ENCODE assay signal across 14 mouse cellular contexts in the genomic region with DNA sequence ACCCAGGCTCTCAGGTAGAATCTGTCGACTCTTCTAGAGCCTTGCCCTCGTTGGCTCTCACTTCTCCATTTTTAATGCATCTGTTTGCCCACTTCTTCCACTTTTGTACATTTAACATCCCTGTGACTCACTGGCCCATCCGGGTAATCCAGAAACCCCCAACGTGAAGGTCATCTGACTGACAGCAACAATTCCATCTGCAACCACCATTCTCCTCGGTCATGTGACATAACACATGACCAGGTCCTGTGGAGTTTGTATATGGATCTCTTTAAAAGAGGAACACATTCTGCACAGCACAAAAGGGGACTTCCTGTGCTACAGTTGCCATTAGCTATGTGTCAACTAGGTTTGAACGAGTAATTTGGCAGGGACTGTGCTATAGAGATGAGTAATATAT. TPM values are rescaled to one million over a fixed set of nuclear protein-coding genes. Genes with fewer than 3 reads are reported as not detected.
DNase-seq lines count a peak whose midpoint lies in the region; ATAC-seq lines count a peak whose summit lies in the region.
"Had no signal": no experiment of that assay in that cellular context is flagged by ENCODE, and none has a peak within 500 bp of the region (broad histone marks: within the 10 kb centered on the region; RNA-seq: fewer than 3 reads in every experiment).

No protein-coding gene starts in this region.

- H3K36me3 ChIP-seq in heart, embryonic 11.5 days (ENCODE audit: control insufficient read depth, insufficient read depth, low read length) = no peaks in the 10 kb centered on the region

- no peak for ATAC-seq in heart, embryonic 11.5 days (replicated peaks; ENCODE audit: insufficient number of reproducible peaks, low FRiP score, low TSS enrichment)
- ATAC-seq in common myeloid progenitor, adult 5-6 weeks (replicated peaks; ENCODE audit: low read depth, poor library complexity, severe bottlenecking) = peak; percentile 73
- ATAC-seq in megakaryocyte, adult 5-6 weeks (ENCODE audit: poor library complexity, severe bottlenecking) = peak; percentile 76
- ATAC-seq: hindbrain, embryonic 16.5 days had no signal

- no peak overlapping the region for H3K9ac ChIP-seq in heart, embryonic 11.5 days (ENCODE audit: low read depth, low read length)

- no peaks in the 10 kb centered on the region for H3K27me3 ChIP-seq in heart, embryonic 11.5 days (ENCODE audit: control insufficient read depth, insufficient read depth, low read length)

- no peaks in the 10 kb centered on the region for H3K9me3 ChIP-seq in heart, embryonic 11.5 days (replicated peaks; ENCODE audit: control insufficient read depth, low read length)

- no peaks in the 10 kb centered on the region for H3K4me1 ChIP-seq in heart, embryonic 11.5 days (ENCODE audit: control insufficient read depth, insufficient read depth, low read length)

- DNase-seq in heart, adult 11 months = peak; percentile 98
- peak; percentile 74 for DNase-seq in 416B (ENCODE audit: low read depth)
- no peak for DNase-seq in cerebellum, adult 9-10 months
- no peak for DNase-seq in layer of hippocampus, postnatal 36 days
- no peak for DNase-seq in gastrocnemius, postnatal 25 days

- WGBS in heart, embryonic 11.5 days (ENCODE audit: insufficient replicate concordance) = 77% methylated on average over 6 of the region's 6 CpGs

- H3K4me3 ChIP-seq in heart, embryonic 11.5 days (ENCODE audit: low read depth, low read length) = no peak overlapping the region

- H3K27ac ChIP-seq in heart, embryonic 11.5 days (ENCODE audit: low read depth, low read length) = no peak overlapping the region

- H3K4me2 ChIP-seq in heart, embryonic 11.5 days = no peak overlapping the region

RNA-seq across cellular contexts. Expression of gene Dppa3, which starts 28.1 kb away (rescaled TPM):
- polyA plus RNA-seq in heart, embryonic 11.5 days (2014; fragmentation: Nextera tagmentation; extraction: Ambion mirVana) = not detected in 2 replicates
- total RNA-seq in common myeloid progenitor, adult 5-6 weeks (2017) = not detected in 2 replicates
- not detected in 2 replicates for total RNA-seq in megakaryocyte, adult 5-6 weeks (2015)
- total RNA-seq in megakaryocyte, adult 5-6 weeks (2017) = not detected in 2 replicates
- total RNA-seq in layer of hippocampus, postnatal 36 days (2021) = not detected
- total RNA-seq in gastrocnemius, postnatal 25 days (2021) = not detected
- total RNA-seq: left cerebral cortex, postnatal 25 days; megakaryocyte-erythroid progenitor cell, adult 5-6 weeks had no signal
- polyA plus RNA-seq: forebrain, embryonic 11.5 days; gonadal fat pad, adult 2 months; hindbrain, embryonic 16.5 days; neural tube, embryonic 14.5 days had no signal

RNA-seq across cellular contexts. Expression of gene Gdf3, which starts 44.4 kb away (rescaled TPM):
- 0.17 and 0.56 TPM in 2 replicates for polyA plus RNA-seq in heart, embryonic 11.5 days (2014; fragmentation: Nextera tagmentation; extraction: Ambion mirVana)
- total RNA-seq in common myeloid progenitor, adult 5-6 weeks (2017) = 4.1 and 5.6 TPM in 2 replicates
- 0.62 and 1.7 TPM in 2 replicates for total RNA-seq in megakaryocyte, adult 5-6 weeks (2015)
- total RNA-seq in megakaryocyte, adult 5-6 weeks (2017) = 0.40 TPM in 1 of 2 replicates, not detected in the other
- not detected for total RNA-seq in layer of hippocampus, postnatal 36 days (2021)
- not detected for total RNA-seq in gastrocnemius, postnatal 25 days (2021)
- total RNA-seq: left cerebral cortex, postnatal 25 days had no signal
- polyA plus RNA-seq: neural tube, embryonic 14.5 days had no signal

RNA-seq across cellular contexts. Expression of gene Apobec1, which starts 52.1 kb away (rescaled TPM):
- polyA plus RNA-seq in heart, embryonic 11.5 days (2014; fragmentation: Nextera tagmentation; extraction: Ambion mirVana) = 0.97 and 2.4 TPM in 2 replicates
- 13.3 and 14.2 TPM in 2 replicates for total RNA-seq in common myeloid progenitor, adult 5-6 weeks (2017)
- total RNA-seq in megakaryocyte, adult 5-6 weeks (2015) = 112 and 151 TPM in 2 replicates
- total RNA-seq in megakaryocyte, adult 5-6 weeks (2017) = 78.0 and 87.4 TPM in 2 replicates
- total RNA-seq in layer of hippocampus, postnatal 36 days (2021) = 1 to 10 TPM; 1.5 to 2.0 TPM
- 1 to 10 TPM; 1.8 to 1.9 TPM for total RNA-seq in gastrocnemius, postnatal 25 days (2021)

RNA-seq across cellular contexts. Expression of gene Nanog, which starts 53.0 kb away (rescaled TPM):
- 0.23 and 0.25 TPM in 2 replicates for polyA plus RNA-seq in heart, embryonic 11.5 days (2014; fragmentation: Nextera tagmentation; extraction: Ambion mirVana)
- total RNA-seq in common myeloid progenitor, adult 5-6 weeks (2017) = not detected in 2 replicates
- total RNA-seq in megakaryocyte, adult 5-6 weeks (2015) = not detected in 2 replicates
- total RNA-seq in megakaryocyte, adult 5-6 weeks (2017) = not detected in 2 replicates
- not detected for total RNA-seq in layer of hippocampus, postnatal 36 days (2021)
- not detected for total RNA-seq in gastrocnemius, postnatal 25 days (2021)
- total RNA-seq: megakaryocyte-erythroid progenitor cell, adult 5-6 weeks had no signal

Comparison
In these comparisons a context has a peak if more than half of its experiments do, and no peak if none do; other contexts are left out.
1. DNase-seq: peak in heart, adult 11 months (single experiment) and 416B (single experiment); none in cerebellum, adult 9-10 months (single experiment), layer of hippocampus, postnatal 36 days (0 of 2) and gastrocnemius, postnatal 25 days (single experiment).